Mouse (Mus musculus): ENCODE data around the gene Calr4. TPM values are rescaled to one million over a fixed set of nuclear protein-coding genes. Genes with fewer than 3 reads are reported as not detected.

The Calr4 gene
- total and polyA plus RNA-seq, 3 experiments, result 0.09 TPM; not detected in 2

- TF ChIP-seq POLR2AphosphoS5 (IDR thresholded peaks at IDR 0.05; ENCODE audit: insufficient replicate concordance, low read depth, low read length) (no peak), CTCF (IDR thresholded peaks at IDR 0.05; ENCODE audit: low read depth, low read length) (no peak), GATA1 (IDR thresholded peaks at IDR 0.05; ENCODE audit: borderline replicate concordance, low read length) (no peak)
- Histone ChIP-seq H3K4me3 (ENCODE audit: low read depth, low read length) (no peak overlapping the region), H3K27me3 (ENCODE audit: insufficient read depth, low read length) (no peaks in the 10 kb centered on the region), H3K4me1 (ENCODE audit: insufficient read depth, low read depth, low read length) (peaks cover 15% of the 10 kb centered on the region), H3K36me3 (replicated peaks) (peaks cover 23% of the 10 kb centered on the region), H3K9me3 (replicated peaks) (no peaks in the 10 kb centered on the region)
- no peak for DNase-seq (ENCODE audit: low spot score)
- no peak for ATAC-seq (ENCODE audit: extremely low read depth, insufficient number of reproducible peaks, low FRiP score, poor library complexity, severe bottlenecking)
These were observed 64.9 kb downstream of the Calr4 start for GRCm38 (mm10) chr4:109299136-109299535.

Other genes starting within 250 kb of the Calr4 start
- gene Nrd1, start 233.8 kb upstream of the Calr4 start, total RNA-seq (2014; fragmentation: Nextera tagmentation), result 261 and 309 TPM in 2 replicates
- 103 and 117 TPM in 2 replicates for gene Nrd1, start 233.8 kb upstream of the Calr4 start, total RNA-seq (2017)
- gene Nrd1, start 233.8 kb upstream of the Calr4 start, polyA plus RNA-seq (2012), result 26.9 and 32.9 TPM in 2 replicates
- gene Osbpl9, start 32.2 kb upstream of the Calr4 start, total RNA-seq (2014; fragmentation: Nextera tagmentation), result 147 and 187 TPM in 2 replicates
- gene Osbpl9, start 32.2 kb upstream of the Calr4 start, total RNA-seq (2017), result 71.3 and 77.9 TPM in 2 replicates
- gene Osbpl9, start 32.2 kb upstream of the Calr4 start, polyA plus RNA-seq (2012), result 4.2 and 6.4 TPM in 2 replicates
- gene Eps15, start 45.8 kb downstream of the Calr4 start, total RNA-seq (2014; fragmentation: Nextera tagmentation), result 127 and 137 TPM in 2 replicates
- gene Eps15, start 45.8 kb downstream of the Calr4 start, total RNA-seq (2017), result 51.6 and 56.8 TPM in 2 replicates
- gene Eps15, start 45.8 kb downstream of the Calr4 start, polyA plus RNA-seq (2012), result 6.9 and 8.8 TPM in 2 replicates
- gene Ttc39a, start 172.1 kb downstream of the Calr4 start, total RNA-seq (2014; fragmentation: Nextera tagmentation), result 38.9 and 50.2 TPM in 2 replicates
- 40.4 and 48.0 TPM in 2 replicates for gene Ttc39a, start 172.1 kb downstream of the Calr4 start, total RNA-seq (2017)
- gene Ttc39a, start 172.1 kb downstream of the Calr4 start, polyA plus RNA-seq (2012), result 28.9 and 30.9 TPM in 2 replicates